Mouse (Mus musculus) liver, embryonic 16.5 days (tissue): ENCODE data around the gene Srm. TPM values are rescaled to one million over a fixed set of nuclear protein-coding genes. Genes with fewer than 3 reads are reported as not detected.

ENCODE experiments used
- ATAC-seq: fragments of 200-750 bp; cut with Nextera tagmentation; 2 replicates; pipeline ENCODE4 v1.8.0; 2017; ENCODE audit warnings: low read depth, mild to moderate bottlenecking, moderate number of reproducible peaks, moderate library complexity
- H3K27ac ChIP-seq: fragments of 300-500 bp; sonication (generic); 2 replicates; pipeline ENCODE4 v1.5.1; 2014; ENCODE audit warnings: mild to moderate bottlenecking, low read length
- H3K27me3 ChIP-seq: fragments of 300-500 bp; sonication (generic); 2 replicates; pipeline ENCODE4 v1.6.1; 2014; ENCODE audit warnings: low read depth, low read length, mixed read lengths; ENCODE audit not compliant: control insufficient read depth, insufficient read depth
- H3K36me3 ChIP-seq: fragments of 300-500 bp; sonication (generic); 2 replicates; pipeline ENCODE4 v1.6.1; 2014; ENCODE audit warnings: mild to moderate bottlenecking; ENCODE audit not compliant: control insufficient read depth, insufficient read depth
- H3K4me1 ChIP-seq: fragments of 300-500 bp; sonication (generic); 2 replicates; pipeline ENCODE4 v1.6.1; 2014; ENCODE audit warnings: low read depth, low read length, mixed read lengths; ENCODE audit not compliant: control insufficient read depth
- H3K4me2 ChIP-seq: fragments of 300-500 bp; sonication (generic); 2 replicates; pipeline ENCODE4 v1.6.1; 2014; ENCODE audit warnings: low read depth, low read length, mixed read lengths
- H3K4me3 ChIP-seq: fragments of 300-500 bp; sonication (generic); 2 replicates; pipeline ENCODE4 v1.5.1; 2014; ENCODE audit warnings: low read depth, mild to moderate bottlenecking, low read length
- H3K9ac ChIP-seq: fragments of 300-500 bp; sonication (generic); 2 replicates; pipeline ENCODE4 v1.6.1; 2014; ENCODE audit warnings: low read depth, low read length
- H3K9me3 ChIP-seq: fragments of 300-500 bp; sonication (generic); replicated peaks from 2 replicates; pipeline ENCODE4 v1.6.1; 2016; ENCODE audit warnings: low read length; ENCODE audit not compliant: control insufficient read depth
- WGBS: fragments of 180-500 bp; shearing (Covaris S2); extraction: QIAGEN DNeasy Blood & Tissue Kit; methylation state at CpG from one replicate; pipeline ENCODE4 v1.1.7; 2014; ENCODE audit not compliant: insufficient replicate concordance; 5-methylcytosine and 5-hydroxymethylcytosine counted together
- polyA plus RNA-seq: library from polyadenylated mRNA; unstranded; fragments of >200 nt; fragmentation: Nextera tagmentation; extraction: Ambion mirVana; gene quantifications from 2 replicates; pipeline ENCODE4 v1.2.1, GENCODE M21; 2015

Srm gene
- polyA plus RNA-seq, 1 experiment from 2014 or later: 88.3 TPM

DNA sequence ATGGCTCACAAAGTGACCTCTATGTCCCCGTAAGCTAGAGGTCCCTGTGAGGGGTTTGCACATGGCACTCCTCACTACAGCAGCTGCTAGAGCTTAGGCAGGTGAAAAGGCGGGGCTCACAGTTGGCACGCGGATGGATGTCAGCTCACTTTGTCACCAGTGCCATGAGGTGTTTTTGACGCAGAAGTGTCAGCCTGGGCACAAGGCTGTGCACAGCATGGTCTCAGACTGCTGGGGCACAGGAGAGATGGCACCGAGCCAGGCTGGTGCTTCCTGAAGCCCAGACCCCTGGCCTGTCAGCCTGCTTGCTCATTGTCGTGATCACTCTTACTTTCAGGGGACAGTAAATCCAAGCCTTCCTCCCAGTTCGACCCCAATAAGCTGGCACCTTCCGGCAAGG is 10.5 kb upstream of the Srm start:
- Histone ChIP-seq H3K27me3 (no peaks in the 10 kb centered on the region), H3K4me1 (peaks cover 4% of the 10 kb centered on the region), H3K4me3 (no peak overlapping the region), H3K9me3 (no peaks in the 10 kb centered on the region), H3K27ac (no peak overlapping the region), H3K9ac (no peak overlapping the region), H3K36me3 (peaks cover 37% of the 10 kb centered on the region), H3K4me2 (no peak overlapping the region)
- no peak for ATAC-seq
- WGBS: 81% methylated on average over 9 of the region's 9 CpGs

DNA sequence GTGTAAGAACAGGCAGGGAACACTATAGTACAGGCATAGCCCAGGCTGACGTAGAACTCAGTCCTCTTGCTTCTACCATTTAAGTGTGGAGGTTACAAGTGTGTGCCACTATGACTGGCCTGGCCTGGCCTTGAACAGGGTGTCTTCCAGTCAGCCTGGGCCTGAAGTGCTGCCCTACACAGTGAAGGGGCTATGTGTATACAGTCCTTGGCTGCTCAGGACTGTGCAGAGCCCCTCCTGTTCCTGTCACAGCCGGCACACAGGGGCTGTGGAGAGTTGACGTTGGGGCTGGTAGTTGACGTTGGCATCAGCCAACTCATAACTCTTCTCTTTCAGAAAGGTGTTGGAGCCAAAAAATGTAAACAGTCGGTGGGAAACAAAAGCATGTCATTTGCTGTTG is 9.9 kb upstream of the Srm start:
- no peak overlapping the region for H3K27ac ChIP-seq
- no peak overlapping the region for H3K4me2 ChIP-seq
- H3K4me3 ChIP-seq: no peak overlapping the region
- no peak overlapping the region for H3K9ac ChIP-seq
- no peak for ATAC-seq
- H3K36me3 ChIP-seq: peaks cover 32% of the 10 kb centered on the region
- no peaks in the 10 kb centered on the region for H3K9me3 ChIP-seq
- WGBS: 77% methylated on average over 5 of the region's 5 CpGs
- peaks cover 4% of the 10 kb centered on the region for H3K4me1 ChIP-seq
- no peaks in the 10 kb centered on the region for H3K27me3 ChIP-seq

DNA sequence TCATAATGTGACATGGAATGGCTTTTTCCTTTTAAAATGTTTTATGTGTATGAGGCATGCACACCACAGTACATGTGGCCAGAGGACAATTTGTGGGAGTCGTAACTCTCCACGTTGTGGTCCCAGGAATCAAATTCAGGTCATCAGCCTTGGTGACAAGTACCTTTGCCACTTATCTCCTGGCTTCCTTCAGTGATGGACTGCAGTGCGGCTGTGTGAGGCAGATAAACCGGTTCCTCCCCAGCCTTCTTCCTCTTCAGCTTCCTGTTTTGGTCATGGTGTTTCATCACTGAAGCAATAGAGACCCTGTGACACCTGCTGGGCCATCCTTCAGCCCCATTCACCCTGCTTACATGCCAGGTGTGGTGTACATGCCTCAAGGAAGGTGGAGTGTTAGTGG is 8.0 kb upstream of the Srm start:
- Histone ChIP-seq H3K4me2 (no peak overlapping the region), H3K36me3 (peaks cover 20% of the 10 kb centered on the region), H3K4me1 (peaks cover 4% of the 10 kb centered on the region), H3K27me3 (no peaks in the 10 kb centered on the region), H3K9ac (no peak overlapping the region), H3K27ac (no peak overlapping the region), H3K9me3 (no peaks in the 10 kb centered on the region), H3K4me3 (no peak overlapping the region)
- ATAC-seq: no peak; the same call in 1 of the 2 replicates
- WGBS: 5% methylated on average over 4 of the region's 4 CpGs

DNA sequence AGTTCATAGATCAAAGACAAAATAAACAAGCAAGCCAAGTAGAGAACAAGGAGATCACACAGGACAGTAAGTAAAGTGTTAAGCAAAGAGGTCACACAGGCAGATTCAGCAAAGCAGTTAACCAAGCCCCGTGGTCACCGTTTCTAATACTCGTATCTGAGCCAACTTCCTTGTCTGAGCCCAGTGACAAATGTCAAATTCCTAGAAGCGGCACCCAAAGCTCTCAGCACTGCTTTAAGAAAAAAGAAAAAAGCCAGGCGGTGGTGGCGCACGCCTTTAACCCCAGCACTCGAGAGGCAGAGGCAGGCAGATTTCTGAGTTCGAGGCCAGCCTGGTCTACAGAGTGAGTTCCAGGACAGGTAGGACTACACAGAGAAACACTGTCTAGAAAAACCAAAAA is 4.7 kb upstream of the Srm start:
- no peak overlapping the region for H3K27ac ChIP-seq
- H3K4me1 ChIP-seq: peaks cover 9% of the 10 kb centered on the region
- H3K4me2 ChIP-seq: no peak overlapping the region
- no peaks in the 10 kb centered on the region for H3K27me3 ChIP-seq
- no peaks in the 10 kb centered on the region for H3K9me3 ChIP-seq
- peaks cover 1% of the 10 kb centered on the region; the same call in 1 of the 2 replicates for H3K36me3 ChIP-seq
- no peak overlapping the region for H3K4me3 ChIP-seq
- 27% methylated on average over 9 of the region's 9 CpGs for WGBS
- no peak for ATAC-seq
- H3K9ac ChIP-seq: no peak overlapping the region

DNA sequence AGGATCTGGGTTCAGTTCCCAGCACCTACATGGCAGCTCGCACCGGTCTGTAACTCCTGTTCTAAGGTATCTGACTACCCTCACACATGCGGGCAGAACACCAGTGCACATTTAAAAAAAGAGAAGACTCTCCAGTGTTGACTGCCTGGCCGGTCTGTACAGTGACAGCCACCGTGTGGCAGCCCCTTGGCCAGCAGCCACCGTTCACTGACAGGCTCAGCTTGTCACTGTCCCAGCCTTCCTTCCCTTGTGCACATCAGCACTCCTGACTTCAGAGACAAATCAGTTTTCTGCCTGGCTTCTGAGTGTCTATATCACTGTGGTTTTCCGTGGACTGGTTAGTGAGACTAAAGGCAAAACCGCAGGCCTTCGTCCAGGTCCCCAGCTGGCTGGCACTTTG is 2.5 kb upstream of the Srm start:
- Histone ChIP-seq H3K9ac (no peak overlapping the region), H3K4me1 (peaks cover 19% of the 10 kb centered on the region), H3K9me3 (no peaks in the 10 kb centered on the region), H3K27ac (no peak overlapping the region), H3K4me3 (no peak overlapping the region), H3K27me3 (no peaks in the 10 kb centered on the region), H3K36me3 (peaks cover 6% of the 10 kb centered on the region; the same call in 1 of the 2 replicates), H3K4me2 (no peak overlapping the region)
- no peak for ATAC-seq
- WGBS: 53% methylated on average over 9 of the region's 9 CpGs

DNA sequence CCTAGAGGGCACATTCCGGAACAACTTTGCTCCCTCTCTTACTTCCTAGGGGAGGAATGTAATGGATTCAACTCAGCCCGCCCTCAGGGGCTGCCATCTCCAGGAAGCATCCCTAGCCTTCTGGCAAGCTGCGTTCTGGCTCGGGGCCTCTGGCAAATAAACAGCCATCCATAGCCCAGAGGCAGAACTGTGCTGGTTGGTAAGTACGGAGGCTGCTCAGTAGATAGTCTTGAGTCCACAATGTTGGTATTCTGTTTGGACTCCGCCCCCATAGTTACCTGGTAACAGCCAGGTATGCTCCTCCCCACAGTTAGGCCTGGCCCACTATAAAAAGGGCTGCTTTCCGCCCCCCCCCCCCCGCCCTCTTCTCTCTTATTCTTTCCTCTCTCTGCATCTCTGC is 1.7 kb upstream of the Srm start:
- H3K4me1 ChIP-seq: peaks cover 19% of the 10 kb centered on the region
- ATAC-seq: no peak

DNA sequence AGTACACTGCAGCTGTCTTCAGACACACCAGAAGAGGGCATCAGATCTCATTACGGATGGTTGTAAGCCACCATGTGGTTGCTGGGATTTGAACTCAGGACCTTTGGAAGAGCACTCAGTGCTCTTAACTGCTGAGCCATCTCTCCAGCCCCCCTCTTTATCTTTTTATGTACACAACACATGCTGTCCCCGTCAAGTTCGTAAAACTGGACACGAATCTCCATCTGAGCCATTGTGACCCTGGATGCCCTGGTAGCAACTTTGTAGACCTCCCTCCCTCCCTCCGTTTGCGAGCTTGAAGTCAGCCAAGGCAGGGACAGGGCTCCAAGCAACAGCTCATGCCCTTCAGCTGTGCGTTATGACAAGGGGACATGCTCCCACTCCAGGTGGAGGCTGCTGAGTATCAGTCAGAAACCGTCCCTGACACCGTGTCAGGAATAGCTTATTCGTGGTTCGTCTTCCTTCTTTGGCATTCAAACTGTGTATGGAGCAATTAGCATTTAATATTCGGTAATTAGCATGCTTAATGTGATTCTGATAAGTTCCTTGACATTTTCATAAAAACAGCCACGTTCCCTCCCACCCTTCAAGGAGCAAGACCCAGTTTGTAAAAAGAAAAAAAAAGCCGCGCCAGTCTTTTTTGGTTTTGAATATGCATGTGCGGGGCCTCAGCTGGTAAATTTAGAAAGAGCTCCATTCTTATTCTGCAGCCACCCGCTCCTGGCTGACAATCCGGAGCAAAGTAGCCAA is 707 bp upstream of the Srm start:
- H3K4me2 ChIP-seq: peak overlapping the region; percentile 93
- H3K9me3 ChIP-seq: no peaks in the 10 kb centered on the region
- peak overlapping the region; percentile 2; the same call in 1 of the 2 replicates for H3K9ac ChIP-seq
- H3K36me3 ChIP-seq: peaks cover 19% of the 10 kb centered on the region
- ATAC-seq: no peak
- H3K4me3 ChIP-seq: peak overlapping the region; percentile 83
- H3K4me1 ChIP-seq: peaks cover 19% of the 10 kb centered on the region
- H3K27ac ChIP-seq: no peak overlapping the region
- H3K27me3 ChIP-seq: no peaks in the 10 kb centered on the region
- 4% methylated on average over 18 of the region's 18 CpGs for WGBS

More for the DNA sequence above, 1.7 kb upstream of the Srm start:
- H3K9me3 ChIP-seq: no peaks in the 10 kb centered on the region
- no peak overlapping the region for H3K4me2 ChIP-seq
- 68% methylated on average over 7 of the region's 8 CpGs for WGBS
- H3K27me3 ChIP-seq: no peaks in the 10 kb centered on the region
- no peak overlapping the region for H3K4me3 ChIP-seq
- no peak overlapping the region for H3K9ac ChIP-seq
- H3K27ac ChIP-seq: no peak overlapping the region
- H3K36me3 ChIP-seq: peaks cover 10% of the 10 kb centered on the region

DNA sequence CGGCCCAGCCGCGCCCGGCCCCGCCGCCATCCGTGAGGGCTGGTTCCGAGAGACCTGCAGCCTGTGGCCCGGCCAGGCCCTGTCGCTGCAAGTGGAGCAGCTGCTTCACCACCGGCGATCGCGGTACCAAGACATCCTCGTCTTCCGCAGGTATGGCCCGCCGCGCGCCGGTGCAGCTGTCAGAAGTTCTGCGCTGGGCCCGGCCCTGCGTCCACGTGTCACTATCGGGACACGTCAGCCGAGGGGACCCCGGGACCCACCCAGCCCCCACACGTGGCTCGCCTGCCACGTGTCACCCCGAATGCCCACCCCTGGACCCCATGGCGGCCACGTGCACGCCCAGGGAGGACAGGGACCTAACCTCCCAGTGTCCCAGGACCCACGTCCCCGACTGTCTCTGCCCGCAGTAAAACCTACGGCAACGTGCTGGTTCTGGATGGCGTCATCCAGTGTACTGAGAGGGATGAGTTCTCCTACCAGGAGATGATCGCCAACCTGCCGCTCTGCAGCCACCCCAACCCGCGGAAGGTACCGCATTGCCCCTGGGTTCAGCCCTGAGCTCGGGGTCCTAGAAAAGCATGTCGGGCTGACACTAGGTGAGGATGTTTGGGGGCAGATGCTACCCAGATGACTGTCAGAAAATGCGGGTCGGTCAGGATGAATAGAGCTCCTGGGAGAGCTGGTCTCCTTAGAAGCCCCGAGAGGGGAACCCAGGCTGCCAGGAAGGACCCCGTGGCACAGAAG is 506 bp downstream of the Srm start:
- H3K27ac ChIP-seq: 0 out of 2 replicates have a peak overlapping the region, but pooled peaks have one; percentile 12
- no peaks in the 10 kb centered on the region for H3K9me3 ChIP-seq
- no peaks in the 10 kb centered on the region for H3K27me3 ChIP-seq
- peak overlapping the region; percentile 83 for H3K4me3 ChIP-seq
- H3K36me3 ChIP-seq: peaks cover 27% of the 10 kb centered on the region
- peaks cover 19% of the 10 kb centered on the region for H3K4me1 ChIP-seq
- peak overlapping the region; percentile 93 for H3K4me2 ChIP-seq
- WGBS: under 1% methylated on average over 53 of the region's 53 CpGs
- ATAC-seq: peak; percentile 25
- H3K9ac ChIP-seq: peak overlapping the region; percentile 75

DNA sequence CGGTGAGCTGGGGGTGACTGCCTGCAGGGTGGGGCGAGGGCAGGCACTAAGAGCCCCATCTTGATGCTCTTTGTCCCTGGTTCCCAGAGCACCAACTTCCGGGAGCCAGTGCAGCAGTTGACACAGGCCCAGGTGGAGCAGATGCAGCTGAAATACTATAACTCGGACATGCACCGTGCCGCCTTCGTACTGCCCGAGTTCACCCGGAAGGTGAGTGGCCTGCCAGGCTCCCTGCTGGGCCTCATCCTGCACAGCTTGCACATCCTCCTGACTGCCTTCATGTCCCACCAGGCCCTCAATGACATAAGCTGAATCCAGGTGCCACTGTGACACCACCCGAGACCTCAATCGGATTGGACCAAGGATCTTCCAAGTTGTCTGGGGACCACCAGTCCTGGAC is 2.7 kb downstream of the Srm start:
- H3K4me2 ChIP-seq: no peak overlapping the region
- H3K27me3 ChIP-seq: no peaks in the 10 kb centered on the region
- H3K27ac ChIP-seq: no peak overlapping the region
- no peak for ATAC-seq
- peaks cover 19% of the 10 kb centered on the region for H3K4me1 ChIP-seq
- H3K4me3 ChIP-seq: no peak overlapping the region
- no peak overlapping the region for H3K9ac ChIP-seq
- no peaks in the 10 kb centered on the region for H3K9me3 ChIP-seq
- peaks cover 29% of the 10 kb centered on the region for H3K36me3 ChIP-seq
- WGBS: 89% methylated on average over 11 of the region's 11 CpGs
